Mouse (Mus musculus) midbrain, embryonic 12.5 days (tissue): Measurements from ENCODE around the gene Cep135. TPM values are rescaled to one million over a fixed set of nuclear protein-coding genes. Genes with fewer than 3 reads are reported as not detected.

Source experiments
- ATAC-seq: fragments of 200-750 bp; cut with Nextera tagmentation; 2 replicates; pipeline ENCODE4 v1.8.0; 2017; ENCODE audit warnings: low read depth, moderate TSS enrichment, moderate library complexity; ENCODE audit not compliant: low FRiP score
- H3K27ac ChIP-seq: fragments of 300-500 bp; sonication (generic); replicated peaks from 2 replicates; pipeline ENCODE4 v1.5.1; 2016; ENCODE audit warnings: mild to moderate bottlenecking
- H3K27me3 ChIP-seq: fragments of 300-500 bp; sonication (generic); 2 replicates; pipeline ENCODE4 v1.6.1; 2016; ENCODE audit warnings: mild to moderate bottlenecking
- H3K36me3 ChIP-seq: fragments of 300-500 bp; sonication (generic); 2 replicates; pipeline ENCODE4 v1.6.1; 2016
- H3K4me1 ChIP-seq: fragments of 300-500 bp; sonication (generic); 2 replicates; pipeline ENCODE4 v1.6.1; 2016
- H3K4me2 ChIP-seq: fragments of 300-500 bp; sonication (generic); replicated peaks from 2 replicates; pipeline ENCODE4 v1.6.1; 2016; ENCODE audit warnings: mild to moderate bottlenecking, moderate library complexity
- H3K4me3 ChIP-seq: fragments of 300-500 bp; sonication (generic); 2 replicates; pipeline ENCODE4 v1.5.1; 2016; ENCODE audit warnings: mild to moderate bottlenecking
- H3K9ac ChIP-seq: fragments of 300-500 bp; sonication (generic); replicated peaks from 2 replicates; pipeline ENCODE4 v1.6.1; 2016; ENCODE audit warnings: mild to moderate bottlenecking, moderate library complexity
- H3K9me3 ChIP-seq: fragments of 300-500 bp; sonication (generic); 2 replicates; pipeline ENCODE4 v1.6.1; 2016; ENCODE audit warnings: mild to moderate bottlenecking
- WGBS: fragments of 180-500 bp; shearing (Covaris S2); methylation state at CpG from one replicate; pipeline ENCODE4 v1.1.7; 2016; 5-methylcytosine and 5-hydroxymethylcytosine counted together
- polyA plus RNA-seq: library from polyadenylated mRNA; unstranded; fragments of >200 nt; fragmentation: Nextera tagmentation; extraction: Ambion mirVana; gene quantifications from 2 replicates; pipeline ENCODE4 v1.2.1, GENCODE M21; 2016

The Cep135 gene
- polyA plus RNA-seq, 1 experiment from 2014 or later, result 8.7 TPM

DNA sequence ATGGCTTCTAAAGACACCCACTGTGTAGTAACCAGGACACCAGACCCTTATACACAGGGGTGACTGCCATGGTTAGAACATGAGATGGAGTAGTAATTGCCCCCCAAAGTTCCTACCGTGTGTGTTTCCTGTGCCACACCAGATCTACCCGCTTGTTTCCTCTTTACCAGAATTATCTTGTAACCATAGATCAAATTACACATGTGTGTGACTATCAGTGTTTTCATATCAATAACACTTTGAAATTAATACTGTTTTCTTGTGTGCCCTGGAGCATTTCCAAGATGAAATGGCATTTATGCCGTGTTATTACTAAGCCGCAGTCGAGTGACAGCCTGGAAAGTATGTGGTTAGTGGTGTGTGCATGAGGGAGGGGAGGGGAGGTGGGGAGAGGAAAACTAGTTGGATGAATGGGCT, 101.7 kb downstream of the Cep135 start:
- ATAC-seq, result no peak
- Histone ChIP-seq H3K27me3 (no peaks in the 10 kb centered on the region), H3K27ac (no peak overlapping the region), H3K9me3 (no peaks in the 10 kb centered on the region), H3K4me2 (no peak overlapping the region), H3K4me1 (no peaks in the 10 kb centered on the region; the same call in 1 of the 2 replicates), H3K36me3 (peaks cover 7% of the 10 kb centered on the region; the same call in 1 of the 2 replicates), H3K4me3 (no peak overlapping the region), H3K9ac (no peak overlapping the region)
- 85% methylated on average over 5 of the region's 5 CpGs for WGBS

DNA sequence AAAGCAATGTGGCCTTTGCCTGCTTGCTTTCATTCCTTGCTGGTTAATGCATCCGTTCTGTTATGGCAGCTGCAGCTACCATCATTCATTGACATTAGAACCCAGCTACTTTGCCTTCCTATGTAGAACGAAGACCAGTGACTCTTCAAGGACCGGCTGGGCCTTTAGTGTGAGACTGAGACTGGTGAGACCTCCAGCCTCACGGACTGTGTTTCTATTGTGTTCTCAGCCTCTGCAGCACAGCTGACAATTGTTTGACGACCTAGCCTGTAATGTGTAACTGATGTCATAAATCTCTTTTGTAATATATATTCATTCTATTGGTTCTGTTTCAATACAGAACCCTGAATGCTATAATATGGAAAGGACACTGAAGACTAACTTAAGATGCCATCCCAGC, 102.8 kb downstream of the Cep135 start:
- H3K27ac ChIP-seq, result no peak overlapping the region
- no peaks in the 10 kb centered on the region for H3K9me3 ChIP-seq
- ATAC-seq, result no peak
- H3K36me3 ChIP-seq, result peaks cover 10% of the 10 kb centered on the region; the same call in 1 of the 2 replicates
- no peak overlapping the region for H3K4me3 ChIP-seq
- H3K4me1 ChIP-seq, result no peaks in the 10 kb centered on the region; the same call in 1 of the 2 replicates
- no peak overlapping the region for H3K9ac ChIP-seq
- 88% methylated on average over 5 of the region's 5 CpGs for WGBS
- no peak overlapping the region for H3K4me2 ChIP-seq
- H3K27me3 ChIP-seq, result no peaks in the 10 kb centered on the region

DNA sequence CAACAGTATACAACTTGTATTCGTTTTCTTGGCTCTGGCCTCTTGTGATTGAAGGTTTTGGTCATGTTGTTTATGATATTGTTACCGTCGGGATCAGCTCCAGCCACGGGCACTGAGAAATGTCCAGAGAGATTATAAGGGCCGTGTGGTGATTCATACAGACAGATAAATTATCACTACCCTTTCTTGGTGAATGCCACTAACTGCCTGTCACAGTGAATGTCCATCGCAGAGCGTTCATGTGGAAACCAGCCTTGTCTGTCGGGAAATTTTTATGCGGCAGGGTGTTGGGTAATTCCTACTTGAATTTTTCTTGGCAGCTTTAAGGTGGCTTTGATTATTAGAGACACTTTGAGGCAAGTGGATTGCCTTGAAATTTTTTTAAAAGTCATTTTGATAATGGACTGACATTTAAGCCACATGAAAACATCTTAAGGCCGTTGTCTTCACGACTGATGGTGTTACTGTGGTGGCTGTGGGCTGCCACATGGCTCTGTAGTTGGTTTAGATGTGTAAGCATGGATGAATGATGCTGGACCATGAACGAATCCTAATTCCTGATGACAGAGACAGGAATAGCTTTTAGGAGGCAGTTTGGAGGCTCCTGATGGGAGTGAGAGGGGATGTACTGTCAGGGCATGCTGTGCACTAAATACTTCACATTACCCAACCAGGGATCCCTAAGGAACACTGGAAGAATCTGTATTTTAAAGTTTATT, 103.4 kb downstream of the Cep135 start:
- Histone ChIP-seq H3K27me3 (no peaks in the 10 kb centered on the region), H3K27ac (no peak overlapping the region)
- 80% methylated on average over 12 of the region's 12 CpGs for WGBS

More for the DNA sequence above, 103.4 kb downstream of the Cep135 start:
- Histone ChIP-seq H3K9ac (no peak overlapping the region), H3K4me1 (no peaks in the 10 kb centered on the region; the same call in 1 of the 2 replicates), H3K36me3 (peaks cover 10% of the 10 kb centered on the region; the same call in 1 of the 2 replicates), H3K9me3 (no peaks in the 10 kb centered on the region), H3K4me2 (no peak overlapping the region), H3K4me3 (no peak overlapping the region)
- ATAC-seq, result no peak

Other genes with a start within 250 kb of the Cep135 start
- gene Nmu, start 224.9 kb upstream of the Cep135 start, polyA plus RNA-seq, result not detected in 2 replicates
- not detected in 2 replicates for gene Gm7271, start 104.7 kb upstream of the Cep135 start, polyA plus RNA-seq
- gene Exoc1, start 59.4 kb upstream of the Cep135 start, polyA plus RNA-seq, result 57.4 and 57.6 TPM in 2 replicates
- 74.1 and 79.0 TPM in 2 replicates for gene C530008M17Rik, start 67.8 kb downstream of the Cep135 start, polyA plus RNA-seq